Mouse (Mus musculus) hindbrain, embryonic 14.5 days (tissue): ENCODE measurements around the gene Armc6. TPM values are rescaled to one million over a fixed set of nuclear protein-coding genes. Genes with fewer than 3 reads are reported as not detected.

Experiments used
- ATAC-seq: fragments of 200-750 bp; cut with Nextera tagmentation; 2 replicates; pipeline ENCODE4 v1.8.0; 2017; ENCODE audit warnings: moderate number of reproducible peaks, mild to moderate bottlenecking, moderate TSS enrichment, moderate library complexity; ENCODE audit not compliant: low FRiP score
- DNase-seq: peaks from one replicate; pipeline ENCODE4 v3.0.0-alpha.2; 2015; ENCODE audit warnings: low spot score
- H3K27ac ChIP-seq: fragments of 300-500 bp; sonication (generic); 2 replicates; pipeline ENCODE4 v1.5.1; 2014; ENCODE audit warnings: mild to moderate bottlenecking, moderate library complexity
- H3K27me3 ChIP-seq: fragments of 300-500 bp; sonication (generic); 2 replicates; pipeline ENCODE4 v1.6.1; 2014; ENCODE audit warnings: mild to moderate bottlenecking, low read length, mixed read lengths; ENCODE audit not compliant: control insufficient read depth, insufficient read depth
- H3K36me3 ChIP-seq: fragments of 300-500 bp; sonication (generic); replicated peaks from 2 replicates; pipeline ENCODE4 v1.6.1; 2014; ENCODE audit not compliant: control insufficient read depth, insufficient read depth
- H3K4me1 ChIP-seq: fragments of 300-500 bp; sonication (generic); replicated peaks from 2 replicates; pipeline ENCODE4 v1.6.1; 2014; ENCODE audit warnings: antibody characterized with exemption, low read length, mixed read lengths; ENCODE audit not compliant: control insufficient read depth, insufficient read depth
- H3K4me2 ChIP-seq: fragments of 300-500 bp; sonication (generic); replicated peaks from 2 replicates; pipeline ENCODE4 v1.6.1; 2014; ENCODE audit warnings: mild to moderate bottlenecking, moderate library complexity
- H3K4me3 ChIP-seq: fragments of 300-500 bp; sonication (generic); replicated peaks from 2 replicates; pipeline ENCODE4 v1.5.1; 2014; ENCODE audit warnings: mild to moderate bottlenecking, low read length
- H3K9ac ChIP-seq: fragments of 300-500 bp; sonication (generic); 2 replicates; pipeline ENCODE4 v1.6.1; 2014
- H3K9me3 ChIP-seq: fragments of 300-500 bp; sonication (generic); 2 replicates; pipeline ENCODE4 v1.6.1; 2016; ENCODE audit warnings: low read length; ENCODE audit not compliant: control insufficient read depth
- WGBS: fragments of 180-500 bp; shearing (Covaris S2); extraction: QIAGEN DNeasy Blood & Tissue Kit; methylation state at CpG from one replicate; pipeline ENCODE4 v1.1.7; 2014; 5-methylcytosine and 5-hydroxymethylcytosine counted together
- polyA plus RNA-seq: library from polyadenylated mRNA; unstranded; fragments of >200 nt; fragmentation: Nextera tagmentation; extraction: Ambion mirVana; gene quantifications from 2 replicates; pipeline ENCODE4 v1.2.1, GENCODE M21; 2014

Gene Armc6
- polyA plus RNA-seq, 1 experiment from 2014 or later, result 97.6 TPM

DNA sequence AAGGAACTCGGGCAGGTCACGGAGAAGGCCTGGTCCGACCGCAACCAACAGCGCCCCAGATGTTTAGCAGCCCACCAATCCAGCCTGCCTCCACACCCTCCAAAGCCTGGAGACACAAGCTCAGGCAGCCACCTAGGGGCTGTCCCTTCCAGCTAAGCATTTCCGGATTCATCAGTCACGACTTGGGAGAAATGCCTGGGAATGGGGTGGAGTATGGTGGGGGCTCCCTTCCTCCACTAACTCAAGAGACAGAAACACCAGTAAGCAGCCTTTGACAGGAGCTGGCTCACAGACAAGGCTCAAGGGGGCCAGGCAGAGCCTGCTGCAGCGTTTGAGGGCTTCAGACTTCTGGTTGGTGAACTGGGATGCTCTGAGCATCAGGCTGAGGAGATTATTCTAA lies 23.7 kb downstream of the Armc6 start:
- DNase-seq, result no peak
- peak overlapping the region; percentile 93; the same call in 1 of the 2 replicates for H3K4me2 ChIP-seq
- 35% methylated on average over 8 of the region's 8 CpGs for WGBS
- no peak overlapping the region for H3K4me3 ChIP-seq
- no peak for ATAC-seq
- H3K9me3 ChIP-seq, result no peaks in the 10 kb centered on the region
- H3K27me3 ChIP-seq, result peaks cover 13% of the 10 kb centered on the region
- H3K27ac ChIP-seq, result no peak overlapping the region
- H3K36me3 ChIP-seq, result no peaks in the 10 kb centered on the region
- 0 out of 2 replicates have a peak overlapping the region, but pooled peaks have one; percentile 20 for H3K9ac ChIP-seq
- H3K4me1 ChIP-seq, result peaks cover 9% of the 10 kb centered on the region; the same call in 1 of the 2 replicates

DNA sequence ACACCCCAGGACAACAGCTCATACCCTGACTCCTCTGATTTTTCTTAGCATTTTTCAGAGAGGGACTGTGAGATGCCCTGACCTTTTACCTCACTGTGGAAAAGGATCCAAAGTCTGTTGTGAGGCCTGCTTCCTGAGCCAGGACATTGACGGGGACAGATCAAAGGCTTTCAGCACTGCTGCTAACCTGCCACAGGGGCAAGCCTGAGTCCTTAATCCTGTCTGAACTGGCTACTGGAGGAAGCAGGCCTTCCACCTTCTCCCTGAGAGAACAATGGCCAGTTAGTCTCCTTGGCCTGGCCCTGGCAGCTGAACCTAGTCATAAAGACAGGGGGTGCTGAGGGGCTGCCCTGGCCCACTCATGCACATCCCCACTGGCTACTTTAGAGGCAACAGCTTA lies 26.1 kb downstream of the Armc6 start:
- Histone ChIP-seq H3K27me3 (peaks cover 13% of the 10 kb centered on the region), H3K36me3 (no peaks in the 10 kb centered on the region), H3K27ac (no peak overlapping the region), H3K9ac (no peak overlapping the region), H3K4me1 (peaks cover 7% of the 10 kb centered on the region; the same call in 1 of the 2 replicates), H3K4me2 (no peak overlapping the region), H3K9me3 (no peaks in the 10 kb centered on the region), H3K4me3 (no peak overlapping the region)
- 50% methylated on average over 1 of the region's 1 CpGs for WGBS
- DNase-seq (no peak), ATAC-seq (no peak)

DNA sequence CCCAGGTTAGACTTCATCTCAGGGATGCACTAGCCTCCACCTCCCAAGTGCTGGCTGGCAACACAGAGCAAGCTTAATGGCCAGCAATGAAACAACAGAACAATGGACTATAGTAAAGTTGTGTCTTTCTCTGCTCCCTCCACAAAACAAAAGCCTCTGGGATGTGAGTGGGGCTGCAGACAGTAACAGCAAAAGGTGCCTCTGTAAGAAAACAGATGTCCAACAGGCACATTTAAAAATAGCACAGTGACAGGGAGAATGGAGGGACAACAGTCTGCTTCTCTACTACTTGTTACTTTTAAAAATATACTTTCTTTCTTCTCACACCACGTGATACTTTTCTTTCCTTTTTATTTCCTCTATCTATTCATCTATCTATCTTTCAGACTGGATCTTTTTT lies 29.5 kb downstream of the Armc6 start:
- Histone ChIP-seq H3K27me3 (no peaks in the 10 kb centered on the region; the same call in 1 of the 2 replicates), H3K9me3 (no peaks in the 10 kb centered on the region), H3K36me3 (no peaks in the 10 kb centered on the region), H3K4me2 (no peak overlapping the region), H3K4me1 (no peaks in the 10 kb centered on the region), H3K4me3 (no peak overlapping the region), H3K27ac (no peak overlapping the region), H3K9ac (no peak overlapping the region)
- no peak for DNase-seq
- WGBS, result 57% methylated on average over 1 of the region's 1 CpGs
- ATAC-seq, result no peak

DNA sequence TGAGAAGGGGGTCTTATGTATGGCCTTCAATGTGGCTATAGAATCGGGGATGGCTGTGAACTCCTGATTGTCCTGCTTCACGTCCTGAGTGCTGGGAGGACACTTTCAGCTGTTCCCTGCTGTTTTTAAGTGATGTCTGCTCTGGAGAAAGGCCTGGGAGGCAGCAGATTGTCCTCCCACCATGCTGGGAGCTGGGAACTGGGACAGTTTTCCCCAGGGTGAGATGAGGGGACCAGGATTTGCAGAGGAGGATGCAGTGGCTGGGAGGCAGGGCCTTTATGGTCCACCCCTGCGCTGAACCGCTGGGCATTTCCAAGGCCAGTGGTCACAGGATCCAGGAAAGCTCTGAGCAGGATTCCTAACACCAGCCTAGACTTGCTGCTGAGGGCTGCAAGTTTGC lies 31.2 kb downstream of the Armc6 start:
- no peak for DNase-seq
- Histone ChIP-seq H3K27me3 (no peaks in the 10 kb centered on the region), H3K4me1 (no peaks in the 10 kb centered on the region), H3K4me2 (no peak overlapping the region), H3K9ac (no peak overlapping the region), H3K36me3 (no peaks in the 10 kb centered on the region), H3K4me3 (no peak overlapping the region), H3K9me3 (no peaks in the 10 kb centered on the region), H3K27ac (no peak overlapping the region)
- ATAC-seq, result no peak
- 76% methylated on average over 4 of the region's 4 CpGs for WGBS

DNA sequence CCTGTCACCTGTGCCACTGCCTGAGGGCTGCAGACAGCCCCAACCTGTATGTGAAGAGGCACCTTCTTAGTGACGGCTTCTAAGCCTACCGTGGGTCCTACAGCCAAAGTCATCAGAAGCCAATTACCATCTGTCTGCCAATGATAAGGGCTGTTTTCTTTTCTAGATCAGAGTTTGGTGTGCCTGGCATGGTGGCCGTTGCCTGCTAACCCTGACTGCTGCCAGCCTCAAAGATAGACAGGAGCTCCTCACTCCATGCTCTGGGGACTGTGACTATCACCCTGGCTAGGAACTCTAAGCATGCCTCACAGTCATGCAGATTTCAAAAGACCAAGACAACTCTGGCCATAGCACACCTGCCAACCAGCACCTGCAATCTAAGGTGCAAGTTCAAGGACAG lies 32.8 kb downstream of the Armc6 start:
- no peak for ATAC-seq
- no peak for DNase-seq
- Histone ChIP-seq H3K9me3 (no peaks in the 10 kb centered on the region), H3K36me3 (no peaks in the 10 kb centered on the region), H3K9ac (no peak overlapping the region), H3K27me3 (no peaks in the 10 kb centered on the region), H3K4me2 (no peak overlapping the region), H3K4me1 (no peaks in the 10 kb centered on the region), H3K4me3 (no peak overlapping the region), H3K27ac (no peak overlapping the region)
- WGBS, result 93% methylated on average over 3 of the region's 3 CpGs

DNA sequence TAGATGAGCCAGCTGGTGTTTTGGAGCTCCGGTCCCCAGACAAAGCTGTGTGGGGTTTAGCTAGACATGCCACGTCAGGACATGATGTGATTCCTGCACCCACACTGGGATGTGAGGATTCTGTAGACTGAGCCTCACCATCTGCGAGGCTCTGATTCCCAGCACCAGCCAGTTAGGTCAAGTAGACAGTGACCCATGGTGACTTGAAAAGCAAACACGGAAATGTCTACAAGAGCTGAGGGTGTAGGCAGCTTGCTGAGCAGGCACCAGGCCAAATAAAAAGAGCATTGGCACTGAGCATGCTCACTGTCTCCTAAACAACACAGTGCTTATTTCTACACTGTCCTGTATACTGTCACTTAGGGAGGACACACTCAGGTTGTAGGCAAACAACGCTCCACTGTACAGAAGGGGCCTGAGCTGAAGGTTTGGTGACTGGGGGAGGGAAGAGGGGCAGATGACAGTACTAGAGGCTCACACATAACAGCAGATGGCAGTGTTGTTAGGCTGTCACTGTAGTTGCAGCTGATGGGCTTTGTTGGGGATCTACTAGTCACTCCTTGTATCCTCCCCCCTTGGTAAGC lies 34.1 kb downstream of the Armc6 start:
- no peaks in the 10 kb centered on the region for H3K9me3 ChIP-seq
- WGBS, result 74% methylated on average over 5 of the region's 5 CpGs
- no peak overlapping the region for H3K9ac ChIP-seq
- DNase-seq (no peak), ATAC-seq (peak; percentile 41; the same call in 1 of the 2 replicates)
- H3K4me3 ChIP-seq, result no peak overlapping the region
- H3K27ac ChIP-seq, result no peak overlapping the region
- H3K27me3 ChIP-seq, result no peaks in the 10 kb centered on the region
- no peak overlapping the region for H3K4me2 ChIP-seq
- H3K4me1 ChIP-seq, result no peaks in the 10 kb centered on the region
- no peaks in the 10 kb centered on the region for H3K36me3 ChIP-seq

DNA sequence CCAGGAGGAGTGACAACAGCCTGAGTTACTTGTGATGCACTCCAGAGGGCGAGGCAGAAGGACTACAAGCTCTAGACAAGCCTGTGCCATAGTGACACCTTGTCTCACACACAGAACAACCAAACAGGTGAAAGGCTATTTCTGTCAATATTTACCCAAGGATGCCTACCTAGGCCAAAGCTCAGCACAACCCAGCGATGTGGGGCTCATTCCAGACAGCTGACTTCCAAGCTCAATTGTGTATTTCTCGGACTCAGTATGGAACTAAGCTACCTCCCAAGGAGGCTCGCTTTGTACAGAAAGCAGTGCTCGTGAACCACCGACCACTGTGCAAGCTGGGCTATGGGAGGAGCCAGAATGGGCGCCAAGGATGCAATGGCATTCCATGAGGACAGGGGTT lies 36.7 kb downstream of the Armc6 start:
- Histone ChIP-seq H3K27me3 (no peaks in the 10 kb centered on the region), H3K9ac (no peak overlapping the region), H3K27ac (no peak overlapping the region), H3K9me3 (no peaks in the 10 kb centered on the region), H3K36me3 (0 out of 2 replicates have a peak, but pooled peaks cover under 1% of the 10 kb centered on the region), H3K4me3 (no peak overlapping the region), H3K4me2 (no peak overlapping the region), H3K4me1 (no peaks in the 10 kb centered on the region)
- no peak for ATAC-seq
- no peak for DNase-seq
- WGBS, result 47% methylated on average over 7 of the region's 7 CpGs

DNA sequence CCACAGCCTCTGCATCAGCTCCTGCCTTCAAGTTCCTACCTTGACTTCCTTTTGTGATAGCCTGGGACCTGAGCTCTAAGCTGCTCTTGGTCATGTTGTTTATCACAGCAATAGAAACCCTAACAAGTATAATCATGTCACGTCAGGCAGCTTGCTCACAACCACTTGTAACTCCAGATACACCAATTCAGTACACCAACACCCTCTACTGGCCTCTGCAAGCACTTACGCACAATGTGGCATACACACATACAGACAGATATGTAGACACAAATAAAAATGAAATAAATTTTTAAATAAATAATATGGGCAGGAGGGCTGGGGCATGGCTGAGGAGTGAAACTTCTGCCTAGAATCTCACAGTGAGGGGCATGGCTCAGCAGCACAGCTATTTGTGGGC lies 38.5 kb downstream of the Armc6 start:
- ATAC-seq, result no peak
- H3K4me2 ChIP-seq, result no peak overlapping the region
- peaks cover 16% of the 10 kb centered on the region; the same call in 1 of the 2 replicates for H3K36me3 ChIP-seq
- H3K9ac ChIP-seq, result no peak overlapping the region
- no peak overlapping the region for H3K27ac ChIP-seq
- no peaks in the 10 kb centered on the region for H3K9me3 ChIP-seq
- H3K27me3 ChIP-seq, result no peaks in the 10 kb centered on the region
- H3K4me1 ChIP-seq, result no peaks in the 10 kb centered on the region
- WGBS, result 85% methylated on average over 2 of the region's 2 CpGs
- no peak for DNase-seq
- no peak overlapping the region for H3K4me3 ChIP-seq

DNA sequence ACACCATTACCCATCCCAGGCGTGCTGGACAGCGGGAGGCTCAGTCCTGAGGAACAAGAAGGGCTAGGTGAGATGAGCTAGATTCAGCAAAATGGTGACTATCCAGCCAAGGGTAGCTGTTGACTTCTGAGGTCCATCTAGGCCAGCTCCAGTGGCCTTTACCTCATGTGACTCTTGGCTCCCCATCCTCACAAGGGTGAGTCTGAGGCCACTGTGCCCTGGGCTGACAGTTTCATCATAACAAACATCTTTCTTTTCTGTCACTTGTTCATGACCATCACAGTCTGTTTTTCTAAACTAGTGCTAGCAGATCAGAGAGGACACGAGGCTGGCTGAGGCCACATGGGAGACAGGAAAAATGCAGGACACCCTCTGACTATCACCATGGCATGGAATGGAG lies 40.1 kb downstream of the Armc6 start:
- H3K4me2 ChIP-seq, result no peak overlapping the region
- no peak overlapping the region for H3K9ac ChIP-seq
- no peak overlapping the region for H3K27ac ChIP-seq
- H3K36me3 ChIP-seq, result peaks cover 16% of the 10 kb centered on the region; the same call in 1 of the 2 replicates
- no peak for DNase-seq
- no peaks in the 10 kb centered on the region for H3K4me1 ChIP-seq
- H3K27me3 ChIP-seq, result no peaks in the 10 kb centered on the region
- ATAC-seq, result no peak
- WGBS, result 96% methylated on average over 3 of the region's 3 CpGs
- H3K9me3 ChIP-seq, result no peaks in the 10 kb centered on the region
- no peak overlapping the region for H3K4me3 ChIP-seq

DNA sequence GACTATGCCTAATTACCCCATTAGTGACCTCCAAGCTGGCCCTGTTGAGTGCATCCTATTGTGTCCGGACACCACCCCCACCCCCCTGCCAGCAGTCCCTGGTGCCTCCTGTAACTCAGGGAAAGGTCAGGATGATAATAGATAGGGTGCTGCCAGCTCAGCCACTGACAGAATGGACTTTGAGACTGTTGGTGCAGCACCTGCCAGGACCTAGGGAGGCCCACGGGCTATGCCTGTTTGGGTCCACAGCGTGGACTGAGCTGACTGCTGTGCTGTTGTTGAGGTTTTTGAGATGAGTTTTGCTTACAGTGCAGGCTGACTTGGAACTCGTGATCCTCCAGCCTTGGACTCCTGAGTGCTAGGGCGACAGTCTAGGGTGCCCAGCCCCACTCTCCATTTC lies 41.0 kb downstream of the Armc6 start:
- WGBS, result 59% methylated on average over 5 of the region's 5 CpGs
- Histone ChIP-seq H3K27me3 (no peaks in the 10 kb centered on the region), H3K9ac (no peak overlapping the region), H3K4me2 (no peak overlapping the region), H3K4me1 (no peaks in the 10 kb centered on the region), H3K4me3 (no peak overlapping the region), H3K36me3 (peaks cover 16% of the 10 kb centered on the region; the same call in 1 of the 2 replicates), H3K27ac (no peak overlapping the region), H3K9me3 (no peaks in the 10 kb centered on the region)
- ATAC-seq (no peak), DNase-seq (no peak)
